Mouse (Mus musculus) testis, postnatal 14 days (tissue): Measurements from ENCODE around the gene Trim67.

Source experiments
- DNase-seq: peaks from one replicate; pipeline ENCODE4 v3.0.0; 2021; ENCODE audit warnings: low spot score

Gene Trim67

DNA sequence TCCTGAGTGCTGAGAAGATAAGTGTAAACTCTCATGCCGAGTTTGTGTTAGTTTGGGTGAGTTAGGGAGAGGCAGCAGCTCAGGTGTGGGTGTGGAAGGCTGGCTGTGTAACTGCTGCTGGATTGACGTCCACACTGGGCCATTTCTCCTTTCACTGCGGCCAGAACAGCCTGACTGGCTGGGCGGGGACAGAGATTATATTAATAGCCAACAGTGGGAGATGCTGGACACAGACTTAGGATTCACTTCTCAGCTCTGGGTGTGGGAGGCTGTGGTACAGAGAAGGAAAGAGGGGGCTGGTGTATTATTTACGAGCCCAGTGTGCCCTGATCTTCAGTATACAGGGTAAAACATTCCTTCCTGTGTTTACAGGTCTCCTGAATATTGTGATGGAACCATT lies 85.2 kb downstream of the Trim67 start:
- DNase-seq = no peak

DNA sequence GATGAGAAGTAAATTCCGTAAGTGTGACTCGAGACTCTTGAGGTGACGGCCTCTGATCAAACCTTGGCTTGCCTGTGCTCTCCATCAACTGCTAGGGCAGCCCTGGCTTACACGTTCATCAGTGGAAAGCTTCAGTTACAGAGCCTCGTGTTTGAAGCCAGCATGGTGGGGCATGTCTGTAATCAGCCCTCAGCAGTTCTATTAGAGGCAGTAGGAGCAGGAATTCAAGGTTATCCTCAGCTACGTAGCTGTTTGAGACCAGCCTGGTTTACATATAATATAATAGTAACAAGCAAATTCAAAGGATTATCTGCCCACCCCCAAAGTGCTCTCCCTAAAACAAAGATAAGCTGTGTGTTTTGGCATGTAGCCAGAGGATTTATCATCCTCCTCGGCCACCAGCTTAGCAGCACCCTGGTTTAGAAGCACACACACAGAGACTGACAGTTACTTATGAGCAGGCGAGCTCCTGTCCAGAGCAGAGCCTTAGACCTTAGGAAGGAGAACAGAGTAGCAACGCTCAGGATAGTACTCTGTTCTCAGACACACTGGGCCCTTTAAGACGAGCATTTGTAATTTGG lies 86.1 kb downstream of the Trim67 start:
- no peak for DNase-seq
